Mouse (Mus musculus): ENCODE results near the gene Ndufa8. TPM values are rescaled to one million over a fixed set of nuclear protein-coding genes. Genes with fewer than 3 reads are reported as not detected.

Gene Ndufa8
- total RNA-seq, 2 experiments from 2014 or later = 298 to 413 TPM

GRCm38 (mm10) chr2:36035413-36036081 lies 13.7 kb downstream of the Ndufa8 start:
- no peak overlapping the region for H3K4me3 ChIP-seq
- peak overlapping the region; percentile 52; the same call in 1 of the 2 replicates for H3K27ac ChIP-seq
- intact Hi-C loops (cut with DNase I) = no loop called here
- TF ChIP-seq CTCF (IDR thresholded peaks at IDR 0.05) = no peak
- DNase-seq = no peak

- no peak for DNase-seq
- no peak overlapping the region for H3K4me3 ChIP-seq
- intact Hi-C loops (cut with DNase I) = no loop called here
- peak overlapping the region; percentile 66; the same call in 1 of the 2 replicates for H3K27ac ChIP-seq
- TF ChIP-seq CTCF (IDR thresholded peaks at IDR 0.05) = no peak
Measured at GRCm38 (mm10) chr2:36034898-36035297, 14.3 kb downstream of the Ndufa8 start.

- intact Hi-C loops (cut with DNase I) = loop anchor here (1.0 kb wide), 1 partner anchor 41 kb away; no protein-coding TSS in a partner anchor
- TF ChIP-seq CTCF (IDR thresholded peaks at IDR 0.05) = no peak
- peak overlapping the region; percentile 66 for H3K27ac ChIP-seq
- no peak for DNase-seq
- no peak overlapping the region for H3K4me3 ChIP-seq
Measured at GRCm38 (mm10) chr2:36033966-36034365, 15.2 kb downstream of the Ndufa8 start.

GRCm38 (mm10) chr2:36032884-36033283 lies 16.3 kb downstream of the Ndufa8 start:
- no peak overlapping the region for H3K4me3 ChIP-seq
- H3K27ac ChIP-seq = peak overlapping the region; percentile 66; the same call in 1 of the 2 replicates
- intact Hi-C loops (cut with DNase I) = loop anchor here (1.0 kb wide), 1 partner anchor 42 kb away; no protein-coding TSS in a partner anchor
- no peak for TF ChIP-seq CTCF (IDR thresholded peaks at IDR 0.05)
- no peak for DNase-seq

GRCm38 (mm10) chr2:36023291-36023690 lies 25.9 kb downstream of the Ndufa8 start:
- H3K4me3 ChIP-seq = no peak overlapping the region
- TF ChIP-seq CTCF (IDR thresholded peaks at IDR 0.05) = no peak
- DNase-seq = peak; percentile 68
- intact Hi-C loops (cut with DNase I) = loop anchor here (5.0 kb wide), 1 partner anchor 119 kb away; no protein-coding TSS in a partner anchor
- peak overlapping the region; percentile 62 for H3K27ac ChIP-seq

- Histone ChIP-seq H3K27ac (peak overlapping the region; percentile 57), H3K4me3 (peak overlapping the region; percentile 60)
- TF ChIP-seq CTCF (IDR thresholded peaks at IDR 0.05) = peak; percentile 58
- DNase-seq = peak; percentile 85
- intact Hi-C loops (cut with DNase I) = loop anchor here (5.0 kb wide), 1 partner anchor 121 kb away; no protein-coding TSS in a partner anchor
Measured at GRCm38 (mm10) chr2:36021385-36022159, 27.6 kb downstream of the Ndufa8 start.

GRCm38 (mm10) chr2:36013010-36013409 lies 36.2 kb downstream of the Ndufa8 start:
- peak; percentile 40 for DNase-seq
- no peak overlapping the region for H3K4me3 ChIP-seq
- TF ChIP-seq CTCF (IDR thresholded peaks at IDR 0.05) = no peak
- peak overlapping the region; percentile 48 for H3K27ac ChIP-seq
- intact Hi-C loops (cut with DNase I) = no loop called here

GRCm38 (mm10) chr2:36011331-36011825 lies 37.8 kb downstream of the Ndufa8 start:
- no peak for TF ChIP-seq CTCF (IDR thresholded peaks at IDR 0.05)
- Histone ChIP-seq H3K4me3 (peak overlapping the region; percentile 73), H3K27ac (peak overlapping the region; percentile 62)
- DNase-seq = peak; percentile 31
- intact Hi-C loops (cut with DNase I) = no loop called here

DNA sequence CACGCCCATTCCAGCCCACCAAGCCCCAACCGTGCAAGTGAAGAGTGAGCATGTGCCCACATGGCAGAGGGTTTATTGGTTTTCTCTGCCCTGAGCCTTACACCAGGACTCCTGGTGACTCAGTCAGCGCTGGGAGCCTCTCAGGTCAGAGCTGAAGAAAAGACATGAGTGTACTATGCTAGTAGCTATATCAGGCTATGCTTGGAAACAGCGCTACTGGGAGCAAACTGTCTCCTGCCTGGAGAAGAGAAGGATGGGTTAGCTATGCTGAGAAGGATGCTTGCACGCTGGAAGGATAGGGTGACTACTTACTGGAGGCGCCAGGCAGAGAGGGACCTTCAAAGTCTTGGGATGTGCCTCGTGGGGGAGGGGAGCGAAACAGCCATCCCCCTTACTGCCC lies 38.6 kb downstream of the Ndufa8 start:
- DNase-seq = no peak
- intact Hi-C loops (cut with DNase I) = loop anchor here (1.0 kb wide), 1 partner anchor 203 kb away; no protein-coding TSS in a partner anchor
- Histone ChIP-seq H3K4me3 (no peak overlapping the region), H3K27ac (no peak overlapping the region)
- no peak for TF ChIP-seq CTCF (IDR thresholded peaks at IDR 0.05)

DNA sequence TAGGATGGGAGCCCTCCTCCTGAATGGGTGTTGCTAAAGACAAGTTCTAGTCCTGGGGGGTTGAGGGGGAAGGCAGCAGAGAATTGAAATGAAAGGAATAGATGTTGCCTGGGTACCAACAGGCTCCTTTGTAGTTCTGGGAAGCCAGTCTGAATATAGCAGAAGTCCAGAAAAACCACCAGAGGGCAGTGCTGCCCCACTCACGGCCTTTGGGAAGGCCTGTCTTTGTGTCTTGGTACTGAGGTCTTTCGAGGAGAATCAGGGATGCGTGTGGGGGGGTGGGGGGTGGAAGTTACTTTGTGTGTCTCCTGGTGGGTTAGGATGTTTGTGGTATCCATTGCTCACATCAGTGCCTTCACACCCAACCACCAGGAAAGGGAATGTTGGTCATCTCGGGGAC lies 39.8 kb downstream of the Ndufa8 start:
- intact Hi-C loops (cut with DNase I) = loop anchor here (5.0 kb wide), 1 partner anchor 268 kb away; no protein-coding TSS in a partner anchor
- TF ChIP-seq CTCF (IDR thresholded peaks at IDR 0.05) = peak; percentile 78
- DNase-seq = peak; percentile 75

GRCm38 (mm10) chr2:36008071-36008470 lies 41.1 kb downstream of the Ndufa8 start:
- intact Hi-C loops (cut with DNase I) = loop anchor here (5.0 kb wide), 1 partner anchor 269 kb away; no protein-coding TSS in a partner anchor
- Histone ChIP-seq H3K27ac (no peak overlapping the region), H3K4me3 (no peak overlapping the region)
- TF ChIP-seq CTCF (IDR thresholded peaks at IDR 0.05) = peak; percentile 88
- peak; percentile 37 for DNase-seq

More for the DNA sequence above, 39.8 kb downstream of the Ndufa8 start:
- Histone ChIP-seq H3K4me3 (no peak overlapping the region), H3K27ac (no peak overlapping the region)

- no peak for TF ChIP-seq CTCF (IDR thresholded peaks at IDR 0.05)
- DNase-seq = no peak
- intact Hi-C loops (cut with DNase I) = no loop called here
- no peak overlapping the region for H3K4me3 ChIP-seq
- no peak overlapping the region for H3K27ac ChIP-seq
Measured at GRCm38 (mm10) chr2:36002188-36002587, 47.0 kb downstream of the Ndufa8 start.

- H3K27ac ChIP-seq = no peak overlapping the region
- intact Hi-C loops (cut with DNase I) = no loop called here
- H3K4me3 ChIP-seq = no peak overlapping the region
- TF ChIP-seq CTCF (IDR thresholded peaks at IDR 0.05) = no peak
- no peak for DNase-seq
Measured at GRCm38 (mm10) chr2:36000390-36000789, 48.8 kb downstream of the Ndufa8 start.
